Mouse (Mus musculus) adrenal gland, postnatal 14 days (tissue): ENCODE data around the gene Ckap4. TPM values are rescaled to one million over a fixed set of nuclear protein-coding genes. Genes with fewer than 3 reads are reported as not detected.

Experiments used
- DNase-seq: peaks from one replicate; pipeline ENCODE4 v3.0.0; 2021; ENCODE audit warnings: mixed read lengths
- long read RNA-seq, 2 experiments: library from polyadenylated mRNA; stranded (forward); transcript quantifications; one replicate each; pipeline ENCODE4 v2.0.0; 2021
- total RNA-seq: library from RNA; stranded (reverse); gene quantifications from 2 replicates; pipeline ENCODE4 v1.2.3, GENCODE M21; 2021

Ckap4 gene
- total RNA-seq = 57.7 and 61.3 TPM in 2 replicates
- long read RNA-seq, experiment 1, transcript Ckap4-201 (2 exons, 3,089 nt) = major isoform, 87 of 92 reads
- long read RNA-seq, experiment 1, partial matches to known transcripts = 0 of 92 reads
- long read RNA-seq, experiment 1, other reads (novel, unspliced or antisense) = 5 of 92 reads
- long read RNA-seq, experiment 2, transcript Ckap4-201 (2 exons, 3,089 nt) = major isoform, 56 of 63 reads
- long read RNA-seq, experiment 2, partial matches to known transcripts = 0 of 63 reads
- long read RNA-seq, experiment 2, other reads (novel, unspliced or antisense) = 7 of 63 reads

DNA sequence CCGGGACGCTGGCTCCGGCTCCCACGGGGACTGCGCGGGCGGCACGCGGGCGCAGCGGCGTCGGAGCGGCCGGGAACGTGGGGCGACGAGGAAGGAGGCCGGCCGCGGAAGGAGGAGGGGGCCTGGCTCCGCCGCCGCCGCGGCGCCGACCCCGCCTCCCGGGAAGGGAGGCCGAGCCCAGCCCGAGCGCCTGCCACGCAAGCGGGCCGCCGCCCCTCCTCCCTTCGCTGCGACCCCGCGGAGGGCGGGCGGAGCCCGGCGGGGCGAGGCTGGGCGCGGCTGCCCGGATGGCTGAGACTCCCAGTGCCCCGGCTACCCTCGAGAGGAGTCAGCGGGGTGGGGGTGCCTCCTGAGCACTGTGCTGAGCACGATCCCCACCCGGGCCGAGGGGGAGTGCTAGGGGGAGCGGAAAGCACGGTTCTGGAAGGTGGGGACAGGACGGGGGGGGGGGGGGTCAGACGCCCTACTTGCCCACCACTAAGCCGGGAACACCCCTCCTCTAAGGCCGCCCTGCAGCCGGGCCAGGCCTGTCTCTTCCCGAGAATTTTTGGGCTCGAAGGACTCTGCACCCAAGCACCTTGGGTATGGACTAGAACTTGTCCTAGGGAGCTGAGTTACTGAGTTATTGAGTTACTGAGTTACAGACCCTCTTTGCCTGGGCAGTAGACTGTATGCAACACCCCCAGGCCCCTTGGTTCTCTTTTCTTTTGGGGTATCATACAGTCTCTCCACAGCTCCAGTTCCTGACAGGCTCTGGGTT lies at the start of gene Ckap4:
TSS of gene Ckap4 (minus strand) at position 151 of the 760 bp plus-strand sequence.
- DNase-seq = peak; percentile 83

DNA sequence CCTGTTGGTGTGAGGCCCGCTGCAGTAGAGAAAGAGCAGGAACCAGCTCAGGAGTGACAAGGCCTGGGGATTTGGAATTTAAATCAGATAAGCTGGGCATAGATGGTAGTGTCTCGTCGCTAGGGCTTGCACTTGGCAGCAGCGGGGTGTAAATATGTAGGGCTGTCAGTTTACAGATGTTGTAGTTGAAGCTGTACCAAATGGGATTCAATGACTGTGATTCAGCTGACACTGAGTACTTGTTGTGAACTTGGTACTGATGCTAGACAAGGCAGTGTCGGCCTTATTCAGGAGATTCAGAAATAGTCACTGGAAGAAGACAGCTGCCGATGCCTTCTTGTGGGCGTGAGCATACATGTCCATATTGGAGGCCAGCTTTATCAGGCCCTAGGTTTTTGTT lies 48.4 kb upstream of the Ckap4 start:
- no peak for DNase-seq

- peak; percentile 50 for DNase-seq
Measured at GRCm38 (mm10) chr10:84581191-84581590, 47.3 kb upstream of the Ckap4 start.

GRCm38 (mm10) chr10:84579527-84579926 lies 45.7 kb upstream of the Ckap4 start:
- DNase-seq = no peak

DNA sequence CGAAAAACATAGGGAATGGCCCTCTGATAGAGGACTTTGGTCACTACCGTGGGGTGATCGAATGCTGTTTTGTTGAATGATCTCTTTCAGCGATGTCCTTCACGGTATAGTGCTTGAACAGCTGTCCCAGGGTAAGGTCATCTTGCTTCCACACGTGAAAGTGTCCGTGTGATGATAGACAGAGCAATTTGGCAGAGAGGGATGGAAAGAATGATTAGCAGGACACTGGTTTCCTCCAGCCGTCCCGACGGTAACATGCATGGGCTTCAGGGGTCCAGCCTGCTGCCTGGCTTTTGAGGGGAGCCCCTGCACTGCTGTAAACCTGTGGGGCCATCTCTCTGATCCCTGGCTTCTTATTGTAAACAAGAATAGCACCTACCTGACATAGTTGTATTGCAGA lies 44.9 kb upstream of the Ckap4 start:
- no peak for DNase-seq

DNA sequence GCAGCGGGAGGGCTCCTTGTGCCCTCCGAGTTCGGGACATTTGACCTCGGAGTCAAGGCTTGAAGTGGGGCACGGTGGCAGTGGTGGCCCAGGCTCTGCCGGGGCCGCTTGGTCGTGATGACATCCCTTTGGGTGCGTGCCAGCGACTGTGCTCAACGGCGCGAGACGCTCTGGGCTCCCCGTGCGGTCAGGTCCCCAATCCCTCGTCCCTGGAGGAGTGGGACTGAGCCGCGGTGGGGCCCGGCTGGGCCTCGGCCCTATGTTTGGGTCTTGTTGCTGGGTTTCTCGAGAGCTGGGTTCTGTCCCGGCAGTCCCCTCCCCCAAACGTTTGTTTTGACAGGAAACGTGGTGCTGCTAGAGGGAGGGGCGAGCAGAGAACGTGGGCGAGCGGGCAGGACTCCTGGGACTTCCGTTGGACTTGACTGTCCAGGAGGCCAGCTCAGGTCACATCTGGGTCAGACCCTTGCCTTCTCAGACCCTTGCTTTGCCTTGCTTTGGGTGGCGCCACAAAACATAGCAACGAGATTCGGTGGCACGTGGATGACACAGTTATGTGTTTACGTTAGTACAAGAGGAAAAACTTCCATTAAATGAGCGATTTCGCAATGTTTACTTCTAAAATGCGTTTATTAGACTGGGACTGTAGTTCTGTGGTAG lies 43.3 kb upstream of the Ckap4 start:
- peak; percentile 91 for DNase-seq

DNA sequence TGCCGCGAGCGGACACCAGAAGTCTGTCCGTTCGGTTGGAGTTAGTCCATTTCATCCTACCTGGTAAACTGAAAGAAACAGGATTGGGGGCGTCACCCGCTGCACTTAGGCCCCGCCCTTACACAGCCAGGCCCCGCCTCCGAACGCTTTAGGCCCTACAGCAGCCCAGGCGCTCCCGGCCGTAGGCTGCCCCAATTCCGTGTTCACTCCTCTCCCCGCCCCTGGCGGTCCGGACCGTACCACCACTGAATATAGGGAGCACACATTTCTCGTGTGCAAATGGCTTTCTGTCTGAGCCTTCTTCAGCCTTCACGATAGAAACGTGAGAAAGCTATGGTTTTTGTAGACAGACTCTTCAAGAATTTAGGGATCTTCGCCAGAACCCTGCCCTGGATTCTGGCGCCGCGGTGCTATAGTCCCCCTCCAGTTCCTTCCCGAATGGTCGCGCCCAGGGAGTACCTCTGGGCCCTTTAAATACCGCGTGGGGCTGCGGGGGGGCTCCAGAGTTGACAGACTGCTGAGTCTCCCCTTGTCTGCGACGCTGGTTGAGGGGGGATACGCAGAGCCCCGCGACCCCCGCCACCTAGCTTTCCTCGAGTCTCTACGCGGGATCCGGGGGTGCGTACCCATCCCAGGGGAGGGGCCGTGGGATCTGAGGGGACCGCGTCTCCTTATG lies 42.7 kb upstream of the Ckap4 start, which contains the start of gene Tcp11l2:
TSS of gene Tcp11l2 (plus strand) at position 232 of the 676 bp plus-strand sequence.
- DNase-seq = peak; percentile 97

DNA sequence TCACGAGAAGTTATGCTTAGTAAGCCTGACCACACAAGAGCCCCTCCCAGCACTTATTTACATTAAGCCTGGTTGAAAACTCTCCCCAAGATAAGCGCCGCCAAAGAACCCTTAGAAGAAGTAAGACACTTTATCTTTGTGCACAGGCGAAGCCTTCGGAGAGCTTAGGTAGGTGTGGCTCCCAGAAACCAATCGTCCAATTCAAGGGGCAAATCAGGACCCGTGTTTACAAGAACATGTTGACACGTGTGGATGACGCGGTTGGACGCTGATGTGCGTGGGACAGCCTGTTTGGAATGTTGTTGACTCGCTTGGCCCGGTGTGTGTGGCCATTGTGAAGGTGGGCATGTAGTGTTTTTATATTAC lies 42.1 kb upstream of the Ckap4 start:
- DNase-seq = no peak

GRCm38 (mm10) chr10:84573671-84574420 lies 40.0 kb upstream of the Ckap4 start:
- DNase-seq = no peak

DNA sequence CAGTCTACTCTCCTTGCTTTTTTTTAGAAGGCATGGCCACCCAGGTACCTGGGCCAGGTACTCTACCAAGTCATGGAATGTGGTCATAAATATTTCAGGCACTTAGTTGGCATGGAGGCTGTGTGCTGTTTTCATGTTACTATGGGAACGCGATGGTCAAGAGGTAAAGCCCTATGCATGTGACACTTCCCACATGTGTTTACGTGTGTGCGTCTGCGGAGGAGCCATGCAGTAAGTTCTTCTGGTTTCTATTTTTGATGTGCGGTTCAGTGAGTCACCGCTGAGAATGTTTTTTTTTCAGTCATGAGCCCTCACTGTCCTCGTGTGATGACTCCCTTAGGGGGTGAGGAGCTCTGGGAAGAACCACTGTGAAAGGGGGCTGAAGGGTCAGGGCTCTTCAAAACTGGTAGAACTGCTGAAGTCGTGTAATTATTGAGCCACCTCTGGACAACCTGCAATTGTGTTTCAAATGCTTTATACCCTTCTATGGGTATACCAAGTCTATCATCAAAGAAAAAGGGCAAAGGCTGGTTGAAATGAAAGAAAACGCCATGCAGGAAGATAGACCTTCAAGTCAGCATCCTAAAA lies 37.3 kb upstream of the Ckap4 start:
- DNase-seq = no peak

GRCm38 (mm10) chr10:84564427-84564826 lies 30.6 kb upstream of the Ckap4 start:
- DNase-seq = no peak

- peak; percentile 23 for DNase-seq
Measured at GRCm38 (mm10) chr10:84562567-84563554, 29.0 kb upstream of the Ckap4 start.

GRCm38 (mm10) chr10:84562121-84562520 lies 28.3 kb upstream of the Ckap4 start:
- DNase-seq = no peak

- no peak for DNase-seq
Measured at GRCm38 (mm10) chr10:84559986-84560385, 26.1 kb upstream of the Ckap4 start.

DNA sequence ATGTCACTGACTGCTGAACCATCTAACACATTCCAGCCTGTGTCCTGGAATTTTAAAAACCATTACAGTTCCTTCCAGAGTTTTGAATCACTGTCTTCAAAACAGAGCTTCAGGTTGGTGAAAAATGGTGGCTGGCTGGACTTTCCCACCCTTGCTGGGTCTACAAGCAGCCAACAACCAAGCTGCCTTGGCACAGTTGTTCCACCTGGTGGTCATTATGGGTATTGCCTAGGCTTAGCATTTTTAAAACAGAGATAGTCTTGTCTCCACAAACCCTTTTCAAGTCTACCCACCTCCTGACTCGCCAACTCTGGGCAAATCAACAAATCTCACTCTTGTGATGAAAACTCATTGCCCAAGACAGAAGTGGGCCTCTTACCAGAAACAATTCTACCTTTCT lies 24.6 kb upstream of the Ckap4 start:
- DNase-seq = no peak

DNA sequence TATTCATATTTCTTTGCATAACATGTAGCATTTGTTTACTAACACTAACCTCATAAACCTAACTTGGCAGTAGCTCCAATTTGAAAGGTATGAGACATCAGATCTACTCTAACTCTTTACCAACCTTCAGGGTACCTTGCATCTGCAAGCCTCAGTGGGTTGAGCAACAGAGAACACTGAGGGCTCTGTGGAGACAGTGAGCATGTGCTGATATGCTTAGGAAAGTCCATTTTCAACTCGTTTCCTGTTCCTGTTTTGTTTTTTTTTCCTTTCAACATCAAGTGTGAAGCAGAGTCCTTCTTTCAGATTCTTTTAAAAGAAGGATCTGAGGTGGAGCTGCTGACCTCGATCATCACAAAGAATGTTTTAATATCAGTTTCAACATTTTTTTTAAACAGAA lies 22.3 kb upstream of the Ckap4 start:
- DNase-seq = no peak

GRCm38 (mm10) chr10:84554291-84555009 lies 20.6 kb upstream of the Ckap4 start:
- no peak for DNase-seq

- no peak for DNase-seq
Measured at GRCm38 (mm10) chr10:84552477-84552876, 18.6 kb upstream of the Ckap4 start.

DNA sequence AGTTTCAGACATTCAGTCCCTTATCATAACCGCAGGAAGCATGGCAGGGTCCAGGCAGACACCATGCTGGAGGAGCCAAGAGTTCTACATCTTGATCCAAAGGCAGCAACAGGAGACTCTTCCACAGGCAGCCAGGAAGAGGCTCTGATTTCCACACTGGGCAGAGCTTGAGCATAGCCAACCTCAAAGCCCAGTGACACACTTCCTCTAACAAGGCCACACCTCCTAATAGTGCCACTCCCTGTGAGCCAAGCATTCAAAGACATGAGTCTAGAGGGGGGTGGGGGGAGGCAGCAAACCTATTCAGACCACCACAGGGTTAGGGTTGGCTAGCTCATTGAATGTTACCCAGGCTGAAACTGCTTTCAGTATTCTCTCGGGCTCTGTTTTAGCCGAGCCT lies 18.0 kb upstream of the Ckap4 start:
- no peak for DNase-seq

DNA sequence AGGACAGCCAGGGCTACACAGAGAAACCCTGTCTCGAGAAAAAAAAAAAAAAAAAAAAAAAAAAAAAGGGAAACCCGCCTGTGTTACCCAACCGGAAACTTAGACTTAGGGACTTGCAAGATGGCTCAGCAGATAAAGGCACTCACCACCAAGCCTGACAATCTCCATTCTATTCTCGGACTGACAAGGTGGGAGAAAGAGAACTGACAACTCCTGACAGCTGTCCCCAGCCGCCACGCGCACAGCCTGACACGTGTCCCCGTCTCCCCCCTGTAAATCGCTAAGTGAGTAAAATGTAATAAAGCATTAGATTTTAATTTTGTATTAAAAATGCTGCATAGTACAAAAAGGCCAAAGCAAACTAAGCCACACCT lies 16.0 kb upstream of the Ckap4 start:
- no peak for DNase-seq
